Mouse (Mus musculus) cerebellum, adult 11 months (tissue): Measurements from ENCODE around the gene Shc3.
A peak's percentile ranks its signal among the peaks of the same experiment; 100 is the strongest.

Experiments
- DNase-seq: peaks from one replicate; pipeline ENCODE4 v3.0.0; 2022

Shc3 gene

DNA sequence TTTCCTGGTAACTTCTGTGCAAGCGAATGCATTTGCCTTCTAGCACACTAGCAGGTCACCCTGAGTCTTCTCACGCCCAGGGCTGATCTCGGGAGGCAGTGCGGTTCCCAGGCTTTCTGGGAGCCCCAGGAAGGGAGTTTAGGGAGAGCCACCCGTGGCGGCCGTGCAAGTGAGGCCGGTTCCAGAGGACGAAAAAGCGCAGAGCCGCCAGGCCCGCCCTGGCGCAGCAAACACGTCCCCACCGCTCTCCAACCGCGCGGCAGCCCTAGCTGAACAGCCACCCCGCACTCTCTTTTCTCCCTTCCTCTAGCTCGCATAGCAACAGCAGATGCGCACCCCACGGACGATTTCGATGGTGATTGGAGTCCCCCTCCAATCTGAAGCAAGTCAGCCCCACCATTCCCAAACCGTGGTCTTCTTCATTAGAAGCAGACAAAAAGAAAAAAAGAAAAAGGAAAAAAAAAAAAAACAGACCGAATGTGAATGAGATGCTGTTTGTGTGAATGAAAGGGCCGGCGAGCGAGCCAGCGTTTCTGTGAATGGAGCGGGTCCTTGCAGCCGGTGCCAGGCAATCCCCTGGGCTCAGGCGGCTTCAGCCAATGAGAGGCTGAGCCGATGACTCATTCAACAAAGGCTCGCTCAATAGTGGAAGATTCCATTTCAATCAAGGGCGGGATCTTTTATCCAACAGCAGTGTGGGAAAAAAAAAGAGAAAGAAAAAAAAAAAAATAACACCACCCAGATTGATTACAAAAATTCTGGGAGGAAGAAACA, at the start of gene Shc3:
Shc3 (minus strand) TSS at position 509 of the 774 bp plus-strand sequence.
- peak; percentile 28 for DNase-seq

DNA sequence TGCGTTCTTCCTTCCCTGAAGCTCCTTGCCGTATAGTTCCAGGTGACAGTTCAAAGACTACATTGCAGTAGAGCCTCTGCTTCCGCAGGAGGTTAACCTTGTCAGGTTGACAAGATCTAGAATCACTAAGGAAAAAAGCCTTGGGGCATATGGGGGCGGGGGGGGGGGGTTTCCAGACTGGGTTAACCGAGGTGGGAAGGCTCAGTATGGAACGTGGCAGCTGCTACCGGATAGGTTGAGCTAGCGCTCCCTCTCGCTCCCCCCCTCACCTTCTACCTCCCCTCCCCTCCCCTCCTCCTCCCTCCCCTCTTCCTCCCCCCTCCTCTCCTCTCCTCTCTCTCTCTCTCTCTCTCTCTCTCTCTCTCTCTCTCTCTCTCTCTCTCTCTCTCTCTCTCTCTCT, 49.4 kb upstream of the Shc3 start:
- no peak for DNase-seq

DNA sequence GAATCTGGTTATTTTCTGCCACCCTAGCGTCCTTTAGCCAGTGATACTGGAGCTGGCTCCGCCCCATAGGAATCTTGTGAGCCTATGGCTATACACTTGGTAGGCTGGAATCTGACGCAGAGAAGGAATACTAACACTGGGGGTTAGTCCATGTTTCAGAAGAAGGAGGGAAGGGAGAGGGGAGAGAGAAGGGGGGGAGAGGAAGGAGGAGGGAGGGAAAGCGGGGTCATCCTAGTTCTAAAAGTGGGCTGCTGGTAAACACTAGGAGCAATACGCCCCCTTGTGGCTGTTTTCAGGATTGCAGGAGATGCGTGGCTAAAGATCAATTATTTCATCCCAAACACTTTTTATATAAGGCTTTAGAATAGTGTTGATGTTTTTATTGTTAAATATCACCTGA, 48.6 kb upstream of the Shc3 start:
- DNase-seq = peak; percentile 17

DNA sequence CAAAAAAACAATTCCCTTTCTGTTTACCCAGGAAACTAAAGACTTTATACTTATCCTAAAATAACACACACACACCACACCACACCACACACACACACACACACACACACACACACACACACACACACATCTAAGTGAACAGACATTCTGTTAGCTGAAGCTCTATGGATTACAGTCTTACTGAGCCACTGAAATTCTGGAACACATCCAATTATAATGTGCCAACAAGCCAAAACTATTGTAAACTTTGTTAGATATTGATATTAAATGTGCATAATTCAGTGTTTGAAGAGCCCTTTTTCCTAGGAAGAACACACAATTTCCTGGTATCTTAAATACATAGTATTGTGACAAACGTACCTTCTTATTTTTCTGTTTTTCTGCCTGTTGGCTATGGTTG, 48.1 kb upstream of the Shc3 start:
- no peak for DNase-seq

DNA sequence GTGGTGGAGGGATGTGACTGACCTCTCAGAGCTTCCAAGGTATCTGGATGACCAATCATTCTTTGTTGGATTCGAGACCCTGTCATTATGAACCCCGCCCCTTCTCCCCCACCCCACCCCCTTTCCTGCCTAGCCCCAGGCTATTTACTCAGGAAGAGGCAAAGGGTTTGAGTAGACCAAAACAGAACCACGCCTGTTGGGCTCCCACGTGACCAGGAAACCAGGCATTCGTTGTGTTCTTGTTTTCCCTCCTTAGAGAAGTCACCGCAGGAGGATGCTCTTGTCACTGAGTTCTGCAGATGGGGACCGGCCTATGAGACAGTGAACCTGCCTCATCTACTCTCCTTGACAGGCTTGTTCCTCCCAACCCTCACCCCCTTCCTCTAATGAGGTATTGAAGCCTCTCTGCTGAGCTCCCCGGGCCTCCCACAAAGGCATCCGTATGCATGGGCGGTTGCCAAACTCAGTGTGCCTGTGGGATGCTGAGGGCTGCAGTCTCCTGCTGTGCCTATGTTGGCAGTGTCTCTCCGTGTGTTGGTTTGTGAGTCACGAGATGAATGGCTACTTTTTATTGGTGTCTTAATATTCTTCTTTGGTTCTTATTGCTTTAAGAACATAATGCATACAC, 47.3 kb upstream of the Shc3 start:
- no peak for DNase-seq

DNA sequence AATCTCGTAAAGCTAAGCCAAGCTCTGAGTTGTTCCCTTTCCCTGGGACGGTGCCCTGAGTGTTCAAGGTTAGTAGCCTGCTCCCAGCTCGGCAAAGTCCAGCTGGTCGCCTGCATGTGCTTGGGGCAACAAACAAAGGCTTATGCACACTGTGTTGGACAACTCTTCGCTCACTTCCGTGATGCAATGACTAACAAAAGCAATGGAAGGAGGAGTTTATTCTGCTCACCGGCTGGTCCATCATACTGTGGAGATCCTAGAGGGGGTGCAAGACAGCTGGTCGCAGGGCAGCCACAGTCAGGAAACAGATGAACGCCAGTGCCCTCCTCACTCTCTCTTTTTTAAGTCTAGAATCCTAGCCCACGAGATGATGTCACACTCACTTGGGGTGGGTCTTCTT, 46.6 kb upstream of the Shc3 start:
- no peak for DNase-seq

DNA sequence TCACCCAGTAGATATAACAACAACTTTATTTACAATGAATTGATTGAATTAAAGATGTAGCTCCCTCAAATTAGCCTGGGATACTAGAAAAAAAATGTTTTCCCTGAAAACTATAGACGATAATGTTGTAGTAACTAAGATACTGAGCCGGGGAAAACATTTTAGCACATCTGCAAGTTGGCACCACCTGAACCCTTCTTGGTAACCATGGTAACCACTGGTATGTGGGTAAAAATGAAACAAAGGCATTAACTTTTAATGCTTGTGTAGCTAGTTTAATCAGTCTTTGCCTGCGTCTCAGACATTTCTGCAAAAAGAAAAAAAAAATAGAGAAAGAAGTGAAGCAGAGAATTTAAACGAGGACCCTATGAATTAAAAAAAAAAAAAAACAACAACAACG, 42.3 kb upstream of the Shc3 start:
- no peak for DNase-seq

DNA sequence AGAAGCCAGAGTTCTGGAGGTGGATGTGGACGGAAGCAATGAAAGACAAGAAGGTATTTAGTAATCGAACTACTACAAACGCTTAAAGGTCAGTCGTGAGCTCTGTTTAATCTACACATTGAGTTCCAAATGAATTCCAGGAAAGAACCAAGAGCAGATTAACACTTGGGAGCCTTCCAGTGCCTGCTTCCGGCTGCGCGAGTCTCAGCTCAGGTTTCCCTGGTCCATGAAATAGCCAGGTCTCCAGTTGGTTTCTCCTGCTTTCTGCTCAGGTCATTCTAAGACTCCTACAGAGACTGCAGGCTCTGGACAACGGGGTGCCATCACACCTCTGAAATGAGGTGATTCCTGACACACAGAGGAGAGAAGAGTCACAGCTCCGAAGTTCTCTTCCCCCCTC, 41.8 kb upstream of the Shc3 start:
- DNase-seq = no peak

DNA sequence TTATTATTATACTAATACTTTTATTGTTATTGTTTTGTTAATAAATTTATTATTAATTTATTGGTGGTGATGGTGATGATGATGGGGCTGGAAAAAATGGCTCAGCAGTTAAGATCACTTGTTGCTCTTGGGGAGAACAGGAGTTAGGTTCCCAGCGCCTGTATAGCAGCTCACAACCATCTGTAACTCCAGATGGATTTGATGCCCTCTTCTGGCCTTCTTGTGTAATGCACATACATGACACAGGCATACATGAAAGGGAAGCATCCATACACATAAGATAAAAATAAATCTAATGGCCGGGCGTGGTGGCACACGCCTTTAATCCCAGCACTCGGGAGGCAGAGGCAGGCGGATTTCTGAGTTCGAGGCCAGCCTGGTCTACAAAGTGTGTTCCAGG, 40.0 kb upstream of the Shc3 start:
- DNase-seq = no peak

DNA sequence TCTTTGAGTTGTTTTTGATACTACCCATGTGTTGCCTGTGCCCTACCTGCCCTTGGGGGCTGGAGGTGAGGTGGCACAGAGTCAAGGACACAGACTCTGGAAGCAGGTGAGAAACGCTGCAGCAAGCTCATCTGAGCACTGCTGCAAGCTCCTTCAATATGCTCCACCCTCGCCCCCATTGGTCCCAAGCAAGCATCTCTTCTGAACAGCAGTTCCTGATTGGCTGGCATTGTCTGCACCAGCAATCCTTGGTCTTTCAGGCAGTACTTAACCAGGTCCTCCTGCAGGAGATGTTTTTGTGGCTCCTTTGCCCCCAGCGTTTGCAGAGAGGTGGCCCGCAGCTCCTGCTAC, 34.6 kb upstream of the Shc3 start:
- DNase-seq = no peak

DNA sequence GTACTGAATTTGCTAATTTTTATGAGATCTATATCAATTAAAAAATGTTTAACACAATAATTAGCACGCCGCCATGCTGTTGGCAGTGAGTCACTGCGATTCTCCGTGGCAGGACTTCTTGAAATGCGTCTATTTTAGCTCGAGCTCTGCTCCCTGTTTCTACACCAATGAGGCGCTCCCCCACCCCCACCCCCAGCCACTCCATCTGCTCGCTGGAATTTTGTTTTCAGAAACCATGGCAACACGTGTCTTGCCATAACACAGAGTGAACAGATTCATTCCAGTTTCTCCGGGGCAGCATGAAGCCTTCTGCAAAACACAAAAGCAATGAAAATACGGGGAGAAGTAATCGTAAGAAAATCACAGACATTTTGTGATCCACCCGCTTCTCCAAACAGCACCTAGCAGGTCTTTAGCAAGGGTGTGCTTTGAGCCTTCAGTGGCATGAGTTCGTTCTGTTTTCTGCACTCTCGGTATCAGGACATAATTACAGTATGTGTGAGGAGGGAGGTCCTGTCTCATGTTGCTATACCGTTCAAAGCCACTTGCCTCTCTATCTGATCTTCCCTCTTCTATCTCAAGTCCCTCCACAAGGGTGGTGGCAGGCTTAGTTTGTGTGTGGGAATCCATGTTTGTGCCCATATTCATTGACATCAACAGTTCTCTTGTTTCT, 34.1 kb upstream of the Shc3 start:
- no peak for DNase-seq

DNA sequence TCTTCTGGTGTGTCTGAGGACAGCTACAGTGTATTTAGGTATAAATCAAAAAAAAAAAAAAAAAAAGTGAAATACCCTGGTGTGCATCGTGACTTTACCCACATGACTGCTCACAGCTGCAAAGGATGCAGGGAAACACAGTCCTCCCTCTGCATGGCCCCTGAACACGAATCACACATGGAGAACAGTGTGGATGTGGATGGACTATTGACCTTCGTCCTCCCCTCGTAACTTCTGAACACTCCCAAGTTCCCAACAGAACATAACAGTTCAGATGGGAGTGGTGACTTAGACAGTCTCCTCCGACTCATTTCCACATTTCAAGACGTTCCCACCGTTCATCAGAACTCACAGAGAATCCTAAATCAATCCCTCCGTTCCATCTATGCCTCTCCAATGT, 33.5 kb upstream of the Shc3 start:
- no peak for DNase-seq

DNA sequence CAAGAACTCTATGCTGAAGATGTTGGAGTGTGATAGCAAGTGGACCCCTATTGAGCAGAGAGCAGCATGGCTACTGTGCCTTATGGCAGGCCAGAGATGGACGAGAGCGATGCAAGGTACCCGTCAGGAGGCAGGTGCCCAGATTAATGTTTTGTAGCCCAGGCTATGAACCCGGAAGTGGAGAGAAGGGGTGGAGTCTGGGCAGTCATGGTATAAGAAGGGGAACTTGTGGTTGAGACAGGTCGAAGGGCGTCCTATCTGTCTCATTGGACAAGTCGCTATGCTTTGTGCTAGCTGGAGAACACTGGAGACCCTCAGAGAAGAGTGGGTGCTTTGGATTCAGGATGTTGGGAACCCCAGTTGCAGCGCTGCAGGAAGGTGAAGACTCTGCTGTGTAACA, 30.9 kb upstream of the Shc3 start:
- DNase-seq = no peak

DNA sequence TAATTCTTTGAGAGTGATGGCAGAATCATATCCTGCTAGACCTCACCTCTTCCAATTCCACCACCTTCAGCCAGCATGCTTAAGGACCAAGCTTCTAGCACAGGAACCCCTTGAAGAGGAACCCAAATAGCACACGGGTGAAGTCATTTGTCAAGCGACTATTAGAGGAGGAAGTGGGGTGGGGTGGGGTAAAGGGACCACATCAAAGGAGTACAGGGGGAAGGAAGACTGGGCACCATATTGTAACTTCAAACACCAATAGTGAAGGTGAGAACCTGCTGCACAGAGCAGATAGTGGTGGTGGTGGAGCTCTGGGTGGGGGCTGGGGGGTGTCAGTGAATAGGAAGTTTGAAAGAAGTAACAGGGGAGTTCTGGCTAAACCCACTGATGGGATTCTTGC, 28.8 kb upstream of the Shc3 start:
- no peak for DNase-seq

DNA sequence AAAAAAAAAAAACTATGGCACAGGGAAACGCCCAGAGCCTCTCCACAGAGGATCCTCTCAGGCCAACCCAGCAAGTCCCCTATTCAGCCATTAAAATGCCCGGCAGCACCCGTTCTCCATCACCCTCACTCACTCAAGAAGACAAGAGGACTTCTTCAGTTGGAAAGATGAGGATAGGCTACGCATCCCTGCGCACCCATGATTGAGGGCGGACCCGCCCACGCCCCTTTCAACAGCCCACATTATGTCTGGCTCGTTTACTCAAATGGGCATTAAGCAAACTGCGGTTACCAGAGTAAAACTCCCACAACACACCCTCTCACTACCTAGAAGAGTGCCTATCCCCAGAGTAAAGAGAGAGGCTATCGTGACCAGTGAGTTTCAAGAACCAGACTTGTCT, 26.2 kb upstream of the Shc3 start:
- DNase-seq = no peak

DNA sequence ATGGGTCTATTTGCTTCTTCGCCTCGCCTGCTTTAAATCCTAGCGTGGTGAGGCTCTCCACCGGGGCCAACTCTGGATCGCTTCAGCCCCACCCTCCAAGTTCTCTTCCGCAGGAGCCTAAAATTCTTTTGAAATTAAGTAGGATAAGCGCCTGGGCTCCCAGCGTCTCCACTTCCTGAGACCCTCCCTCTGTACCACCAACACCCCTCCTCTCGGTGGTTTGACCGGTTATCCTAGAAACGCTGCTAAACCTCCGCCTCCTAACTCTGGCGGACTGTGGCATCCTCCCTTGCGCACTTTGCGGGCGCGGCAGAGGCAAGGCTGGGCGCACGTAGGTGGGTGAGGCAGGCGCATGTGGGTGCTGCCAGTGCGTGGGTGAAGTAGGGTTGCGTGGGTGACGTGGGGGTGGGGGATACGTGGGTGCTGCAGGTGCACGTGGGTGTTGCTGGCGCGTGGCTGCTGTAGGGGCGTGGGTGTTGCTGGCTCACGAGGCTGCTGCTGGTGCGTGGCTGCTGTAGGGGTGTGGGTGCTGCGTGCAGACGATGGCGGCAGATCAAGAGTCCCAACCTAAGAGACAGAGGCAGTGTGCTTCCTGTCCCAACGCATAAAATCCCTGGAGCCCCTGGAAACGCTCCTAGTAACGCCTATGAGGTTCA, 25.6 kb upstream of the Shc3 start:
- no peak for DNase-seq

DNA sequence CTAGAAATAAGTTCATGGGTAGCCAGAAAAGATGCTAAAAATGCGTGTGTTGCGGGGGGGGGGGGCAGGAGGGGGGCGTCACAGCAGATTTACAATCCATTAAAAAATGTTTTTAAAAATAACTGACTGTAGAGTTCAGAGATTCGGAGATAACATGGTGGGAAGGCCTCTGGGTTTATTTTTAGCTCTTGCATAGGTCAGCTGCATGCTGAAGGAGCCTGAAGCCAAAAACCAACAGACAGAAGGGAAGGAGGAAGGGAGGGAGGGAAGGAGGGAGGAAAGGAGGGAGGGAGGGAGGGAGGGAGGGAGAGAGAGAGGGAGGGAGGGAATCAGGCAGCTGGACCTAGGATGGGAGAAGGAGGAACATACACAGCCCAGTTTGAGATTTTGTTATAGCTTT, 18.8 kb upstream of the Shc3 start:
- DNase-seq = no peak

DNA sequence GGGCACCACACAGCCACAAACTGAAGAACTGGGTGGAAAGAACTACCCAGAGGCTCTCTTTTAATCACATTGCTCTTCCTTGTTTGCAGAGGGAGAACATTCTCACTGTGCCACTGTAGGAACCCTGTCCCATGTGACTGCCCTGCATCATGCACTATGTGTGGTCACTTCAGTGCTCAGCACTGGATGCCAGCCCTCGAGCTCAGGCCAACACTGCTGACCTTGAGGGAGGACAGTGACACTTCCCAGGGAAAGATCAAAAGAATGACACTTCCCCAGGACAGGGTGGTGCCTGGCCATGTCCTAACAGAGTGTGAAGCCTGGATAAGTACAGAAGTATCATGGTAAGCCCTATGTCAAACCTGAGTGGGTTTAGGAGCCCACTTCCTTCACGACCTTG, 13.0 kb upstream of the Shc3 start:
- DNase-seq = no peak

DNA sequence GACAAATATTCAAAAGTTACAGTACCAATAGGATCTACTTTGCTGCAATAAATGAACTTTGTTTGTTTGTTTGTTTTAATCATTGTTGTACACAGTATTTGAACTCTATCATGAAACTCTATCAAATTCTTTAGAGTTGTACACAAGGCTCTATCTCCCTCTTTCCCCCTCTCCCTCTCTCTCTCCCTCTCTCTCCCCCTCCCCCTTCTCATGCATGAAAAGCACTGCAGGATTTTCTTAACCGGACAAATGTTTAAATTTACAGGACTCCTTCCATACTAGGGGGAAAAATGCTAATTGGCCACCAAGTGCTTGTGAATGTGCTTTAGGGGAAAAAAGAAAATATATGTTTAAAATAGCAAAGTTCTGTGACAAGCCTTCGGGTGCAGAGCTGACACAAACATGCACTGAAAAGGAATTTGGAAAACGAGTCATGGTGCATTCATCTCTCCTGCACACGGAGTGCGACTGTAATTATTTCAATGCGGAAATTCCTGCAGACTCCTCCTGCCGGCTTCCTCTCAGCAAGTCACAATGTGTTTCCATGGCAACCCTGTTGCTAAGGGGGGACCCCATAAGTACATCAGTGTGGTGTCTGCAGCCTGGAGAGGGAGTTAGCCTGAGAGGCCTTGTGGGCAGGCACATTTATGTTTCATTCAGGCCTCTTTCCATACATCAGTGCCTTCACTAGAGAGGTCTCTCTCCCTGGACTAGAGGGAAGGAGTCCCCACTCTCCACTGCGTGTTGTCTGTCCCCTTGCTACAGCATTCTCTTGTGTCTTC, 11.2 kb upstream of the Shc3 start:
- DNase-seq = no peak

DNA sequence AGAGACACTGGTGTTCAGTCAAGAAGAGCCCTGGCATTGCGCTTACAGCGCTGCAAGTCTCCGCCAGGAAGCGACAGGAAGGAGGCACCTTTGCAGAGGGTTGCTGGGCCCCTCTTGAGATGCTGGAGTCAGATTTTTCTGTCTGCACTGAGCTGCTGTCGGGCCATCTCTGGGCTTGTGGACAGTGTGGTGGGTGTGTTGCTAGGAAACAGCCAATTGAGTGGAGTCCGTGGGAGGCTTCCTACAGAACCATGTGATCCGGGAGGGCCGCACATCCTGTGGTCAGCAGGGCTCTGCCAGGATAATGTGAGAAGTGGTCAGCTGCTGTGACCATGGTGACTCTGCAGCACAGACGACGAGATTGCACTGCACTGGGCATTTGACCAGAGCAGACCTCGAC, 4.6 kb upstream of the Shc3 start:
- no peak for DNase-seq

DNA sequence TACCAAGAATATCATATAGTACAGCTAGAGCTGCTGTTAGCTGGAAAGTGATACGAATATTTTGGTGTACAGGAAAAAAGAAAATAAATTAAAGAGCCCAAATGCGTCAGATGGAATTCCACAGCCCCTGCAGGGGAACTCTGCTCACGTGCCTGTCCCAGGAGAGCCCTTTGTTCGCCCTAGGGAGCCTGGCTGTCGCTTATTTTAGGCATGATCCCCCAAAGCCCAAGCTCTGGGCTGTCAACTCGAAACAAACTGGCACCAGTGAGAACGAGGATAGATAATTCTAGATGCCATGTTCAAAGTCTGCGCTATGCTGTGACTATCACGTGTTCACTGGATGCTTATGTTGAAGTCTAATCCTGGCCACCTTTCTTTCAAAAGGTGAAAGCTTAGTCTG, 892 bp upstream of the Shc3 start:
- DNase-seq = no peak

DNA sequence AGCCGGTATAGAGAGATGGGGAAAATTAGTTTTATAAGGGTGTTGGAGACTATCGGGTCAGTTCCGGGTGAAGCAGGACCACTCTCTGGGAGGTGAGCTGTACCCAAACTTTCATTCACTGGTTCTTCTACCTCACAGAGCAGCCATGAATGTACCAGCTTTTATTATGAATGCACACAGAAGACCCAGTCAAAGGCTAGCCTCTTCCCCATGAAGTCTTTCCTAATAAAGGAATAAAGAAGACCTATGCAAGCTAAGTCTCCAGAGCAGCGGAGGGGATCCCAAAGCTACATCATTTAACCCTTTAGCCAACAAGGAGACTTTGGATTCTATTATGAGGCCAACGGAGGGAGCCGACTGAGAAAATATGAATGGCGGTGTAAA, 458 bp upstream of the Shc3 start:
- no peak for DNase-seq

DNA sequence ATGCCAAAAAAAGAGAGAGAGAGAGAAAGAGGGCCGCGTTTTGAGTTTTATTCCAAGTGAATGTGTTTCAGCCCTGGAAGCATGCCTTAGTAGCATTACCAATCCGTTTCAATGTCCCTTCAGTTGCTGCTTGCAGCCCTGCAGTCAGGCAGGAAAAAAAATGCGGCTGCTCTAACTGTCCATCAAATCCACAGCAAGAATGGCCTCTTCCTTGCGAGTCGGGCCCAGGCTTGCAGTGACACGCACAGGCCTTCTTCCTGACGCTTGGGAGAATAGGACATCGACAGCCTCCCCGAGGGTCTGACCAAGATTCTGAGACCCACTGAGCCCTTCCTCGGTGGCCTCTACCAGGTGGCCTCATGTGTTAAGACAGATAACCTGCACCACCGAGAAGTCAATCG, 718 bp downstream of the Shc3 start:
- peak; percentile 2 for DNase-seq
